11 mouse cellular contexts compared by ENCODE assay signal in the genomic region with DNA sequence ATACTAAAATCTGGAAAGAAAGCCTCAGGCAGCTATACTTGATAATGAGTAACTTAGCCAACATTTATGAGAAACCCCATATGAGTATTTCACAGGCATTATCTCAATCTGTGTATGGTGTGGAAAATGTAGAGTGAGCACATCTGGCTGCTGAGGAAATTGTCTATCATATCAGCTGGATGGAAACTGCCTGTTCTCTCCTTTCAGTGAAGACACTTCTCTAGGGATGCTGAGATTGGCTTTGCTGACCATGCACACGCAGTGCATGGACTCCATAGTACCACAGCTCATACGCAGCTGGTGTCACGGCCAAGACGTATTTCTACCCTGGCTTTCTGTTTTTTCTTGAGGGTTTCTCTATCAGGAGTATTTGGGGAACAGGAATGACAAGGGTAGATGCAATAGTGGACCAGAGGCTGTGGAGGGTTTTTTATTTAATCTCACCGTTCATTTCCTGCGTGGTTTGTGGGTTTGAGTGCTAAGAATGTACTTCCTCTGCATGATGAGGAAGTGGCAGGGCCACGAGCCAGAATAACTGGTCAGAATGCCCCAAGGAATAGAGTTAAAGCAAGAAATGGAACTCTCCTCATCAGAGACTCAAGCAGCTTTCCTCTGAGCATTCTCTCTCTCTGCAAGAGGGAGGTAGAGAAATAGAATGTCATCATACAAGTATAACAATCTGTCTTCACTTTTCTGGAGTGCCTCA.
DNase-seq lines count a peak whose midpoint lies in the region; ATAC-seq and TF ChIP-seq lines count a peak whose summit lies in the region.
"Had no signal": no experiment of that assay in that cellular context is flagged by ENCODE, and none has a peak within 500 bp of the region (broad histone marks: within the 10 kb centered on the region; RNA-seq: fewer than 3 reads in every experiment).

No protein-coding gene starts in this region.

- H3K9ac ChIP-seq in CH12.LX (ENCODE audit: insufficient read depth, low read depth) = no peak overlapping the region
- H3K9ac ChIP-seq in forebrain, embryonic 14.5 days (ENCODE audit: low read length) = no peak overlapping the region
- no peak overlapping the region for H3K9ac ChIP-seq in midbrain, embryonic 13.5 days (replicated peaks)
- no peak overlapping the region for H3K9ac ChIP-seq in forebrain, embryonic 15.5 days (replicated peaks)
- H3K9ac ChIP-seq: midbrain, embryonic 12.5 days had no signal

- no peak for TF ChIP-seq POLR2A in CH12.LX (IDR thresholded peaks at IDR 0.05; ENCODE audit: low read depth, low read length)
- TF ChIP-seq POLR2A in kidney, adult 2 months (IDR thresholded peaks at IDR 0.05; ENCODE audit: low read depth, low read length) = no peak

- H3K27ac ChIP-seq in CH12.LX (ENCODE audit: insufficient read depth, low read depth) = no peak overlapping the region
- H3K27ac ChIP-seq in kidney, adult 2 months (ENCODE audit: insufficient read depth, low read depth, low read length) = peak overlapping the region; percentile 90
- no peak overlapping the region for H3K27ac ChIP-seq in forebrain, embryonic 14.5 days (ENCODE audit: low read depth, low read length)
- no peak overlapping the region for H3K27ac ChIP-seq in midbrain, embryonic 13.5 days
- H3K27ac ChIP-seq in forebrain, embryonic 15.5 days (replicated peaks) = no peak overlapping the region
- H3K27ac ChIP-seq: midbrain, embryonic 12.5 days had no signal

- H3K79me2 ChIP-seq in CH12.LX (replicated peaks; ENCODE audit: control insufficient read depth, extremely low read depth, insufficient read depth, poor library complexity, severe bottlenecking) = no peaks in the 10 kb centered on the region

- TF ChIP-seq EP300 in CH12.LX (IDR thresholded peaks at IDR 0.05; ENCODE audit: low read length) = peak; percentile 70

- H3K4me1 ChIP-seq in CH12.LX (ENCODE audit: control insufficient read depth in 1 of 2, insufficient read depth in 2 of 2) = peaks cover 7 to 37% of the 10 kb centered on the region in 2 experiments; a peak in 3 of 4 replicates
- H3K4me1 ChIP-seq in kidney, adult 2 months (ENCODE audit: control insufficient read depth, insufficient read depth, low read length) = no peaks in the 10 kb centered on the region
- no peaks in the 10 kb centered on the region for H3K4me1 ChIP-seq in forebrain, embryonic 14.5 days (ENCODE audit: control insufficient read depth, insufficient read depth, low read length)
- H3K4me1 ChIP-seq in midbrain, embryonic 13.5 days (replicated peaks) = no peaks in the 10 kb centered on the region
- H3K4me1 ChIP-seq in forebrain, embryonic 15.5 days = no peaks in the 10 kb centered on the region
- H3K4me1 ChIP-seq: midbrain, embryonic 12.5 days had no signal

- H3K36me3 ChIP-seq in CH12.LX (replicated peaks in 1 of 2; ENCODE audit: control insufficient read depth in 1 of 2, insufficient read depth in 1 of 2, low read length in 1 of 2) = no peaks in the 10 kb centered on the region
- H3K36me3 ChIP-seq in kidney, adult 2 months (ENCODE audit: control insufficient read depth, insufficient read depth, low read length) = no peaks in the 10 kb centered on the region
- H3K36me3 ChIP-seq in forebrain, embryonic 14.5 days (ENCODE audit: control insufficient read depth, insufficient read depth, low read length) = no peaks in the 10 kb centered on the region
- no peaks in the 10 kb centered on the region for H3K36me3 ChIP-seq in midbrain, embryonic 13.5 days
- H3K36me3 ChIP-seq in forebrain, embryonic 15.5 days = no peaks in the 10 kb centered on the region
- H3K36me3 ChIP-seq: midbrain, embryonic 12.5 days had no signal

- no peak for TF ChIP-seq RAD21 in CH12.LX (IDR thresholded peaks at IDR 0.05; ENCODE audit: low read depth, low read length)

- H3K27me3 ChIP-seq in CH12.LX (replicated peaks) = no peaks in the 10 kb centered on the region
- H3K27me3 ChIP-seq in kidney, adult 2 months (replicated peaks; ENCODE audit: control insufficient read depth, insufficient read depth, low read length) = no peaks in the 10 kb centered on the region
- no peaks in the 10 kb centered on the region for H3K27me3 ChIP-seq in forebrain, embryonic 14.5 days (replicated peaks; ENCODE audit: control insufficient read depth, insufficient read depth, low read length)
- no peaks in the 10 kb centered on the region for H3K27me3 ChIP-seq in midbrain, embryonic 13.5 days
- no peaks in the 10 kb centered on the region for H3K27me3 ChIP-seq in forebrain, embryonic 15.5 days
- H3K27me3 ChIP-seq: midbrain, embryonic 12.5 days had no signal

- ATAC-seq in forebrain, embryonic 14.5 days = no peak
- ATAC-seq in midbrain, embryonic 13.5 days = no peak
- no peak for ATAC-seq in forebrain, embryonic 15.5 days (replicated peaks)

- 51% methylated on average over 7 of the region's 7 CpGs for WGBS in kidney, adult 2 months
- WGBS in forebrain, embryonic 14.5 days = 90% methylated on average over 7 of the region's 7 CpGs
- 87% methylated on average over 7 of the region's 7 CpGs for WGBS in midbrain, embryonic 13.5 days
- WGBS in forebrain, embryonic 15.5 days = 89% methylated on average over 7 of the region's 7 CpGs

- H3K4me3 ChIP-seq in CH12.LX (replicated peaks in 1 of 3; ENCODE audit: low read depth in 2 of 3, low read length in 2 of 3, poor library complexity in 1 of 3) = no peak overlapping the region
- no peak overlapping the region for H3K4me3 ChIP-seq in kidney, adult 2 months (ENCODE audit: insufficient read depth, low read depth, low read length)
- no peak overlapping the region for H3K4me3 ChIP-seq in forebrain, embryonic 14.5 days (ENCODE audit: low read depth, low read length)
- no peak overlapping the region for H3K4me3 ChIP-seq in midbrain, embryonic 13.5 days (replicated peaks)
- H3K4me3 ChIP-seq in forebrain, embryonic 15.5 days = no peak overlapping the region
- H3K4me3 ChIP-seq: midbrain, embryonic 12.5 days had no signal

- no peaks in the 10 kb centered on the region for H3K9me3 ChIP-seq in CH12.LX (replicated peaks; ENCODE audit: low read length)
- H3K9me3 ChIP-seq in forebrain, embryonic 14.5 days (replicated peaks; ENCODE audit: control insufficient read depth, low read length) = no peaks in the 10 kb centered on the region
- H3K9me3 ChIP-seq in midbrain, embryonic 13.5 days = no peaks in the 10 kb centered on the region
- H3K9me3 ChIP-seq in forebrain, embryonic 15.5 days = no peaks in the 10 kb centered on the region
- H3K9me3 ChIP-seq: midbrain, embryonic 12.5 days had no signal

- no peak overlapping the region; the same call in 1 of the 2 replicates for H3K4me2 ChIP-seq in CH12.LX (ENCODE audit: insufficient read depth, low read depth, poor library complexity, severe bottlenecking)
- no peak overlapping the region for H3K4me2 ChIP-seq in forebrain, embryonic 14.5 days (ENCODE audit: low read length)
- H3K4me2 ChIP-seq in midbrain, embryonic 13.5 days (replicated peaks) = no peak overlapping the region
- H3K4me2 ChIP-seq in forebrain, embryonic 15.5 days (replicated peaks) = no peak overlapping the region
- H3K4me2 ChIP-seq: midbrain, embryonic 12.5 days had no signal

- no peak for TF ChIP-seq CTCF in CH12.LX (conservative IDR thresholded peaks at IDR 0.05 in 1 of 2, IDR thresholded peaks at IDR 0.05 in 1 of 2; ENCODE audit: low read depth in 2 of 2, low read length in 2 of 2)
- TF ChIP-seq CTCF in kidney, adult 2 months (conservative IDR thresholded peaks at IDR 0.05; ENCODE audit: insufficient read depth, insufficient read length, low read depth, low read length) = no peak

- dilution Hi-C loops in CH12.LX (cut with MboI; ENCODE audit: extremely low pct_ligation_motif_present, extremely low pct_unique_long_range_greater_than_20kb, low sequenced_read_pairs) = no loop called here

- in situ Hi-C loops in CH12.LX (cut with MboI; ENCODE audit: low pct_ligation_motif_present, low pct_unique_long_range_greater_than_20kb, low sequenced_read_pairs) = no loop called here

- DNase-seq in CH12.LX (ENCODE audit: extremely low read depth) = peak; percentile 73
- DNase-seq in c-Kit-positive CD71-negative TER-119-negative erythroid progenitor cells, embryonic 14.5 days (ENCODE audit: low read depth) = peak; percentile 58
- peak; percentile 80 for DNase-seq in kidney, adult 2 months
- peak; percentile 58 for DNase-seq in lung, postnatal 25 days (ENCODE audit: low spot score)
- no peak for DNase-seq in forebrain, embryonic 14.5 days (ENCODE audit: low spot score)
- DNase-seq in urinary bladder, postnatal 14 days (ENCODE audit: low spot score) = no peak
- DNase-seq: cerebellum, postnatal 36 days; thymus, postnatal 14 days had no signal

TF ChIP-seq in CH12.LX, 34 proteins besides CTCF, POLR2A, EP300 and RAD21:
- no peak for TF ChIP-seq SMC3 (IDR thresholded peaks at IDR 0.05; ENCODE audit: low read depth, low read length)
- no peak for TF ChIP-seq TCF12 (IDR thresholded peaks at IDR 0.05; ENCODE audit: low read depth, low read length)
- TF ChIP-seq ETS1 (conservative IDR thresholded peaks at IDR 0.05; ENCODE audit: low read depth, low read length) = peak; percentile 49
- peak; percentile 70 for TF ChIP-seq BHLHE40 (IDR thresholded peaks at IDR 0.05; ENCODE audit: low read depth, low read length)
TF ChIP-seq in CH12.LX: peak in this region for 2.

Comparison
In these comparisons a context has a peak if more than half of its experiments do, and no peak if none do; other contexts are left out.
1. DNase-seq: peak in CH12.LX (single experiment), c-Kit-positive CD71-negative TER-119-negative erythroid progenitor cells, embryonic 14.5 days (single experiment), kidney, adult 2 months (single experiment) and lung, postnatal 25 days (single experiment); none in forebrain, embryonic 14.5 days (single experiment) and urinary bladder, postnatal 14 days (single experiment).